Mouse (Mus musculus) limb, embryonic 12.5 days (tissue): ENCODE results near the gene Cdh23. TPM values are rescaled to one million over a fixed set of nuclear protein-coding genes. Genes with fewer than 3 reads are reported as not detected.

Experiments used
- ATAC-seq: fragments of 200-750 bp; cut with Nextera tagmentation; 2 replicates; pipeline ENCODE4 v1.8.0; 2017; ENCODE audit warnings: low read depth, moderate TSS enrichment; ENCODE audit not compliant: insufficient number of reproducible peaks, insufficient read depth, low FRiP score, low TSS enrichment
- H3K27ac ChIP-seq: fragments of 300-500 bp; sonication (generic); 2 replicates; pipeline ENCODE4 v1.5.1; 2016; ENCODE audit warnings: mild to moderate bottlenecking, moderate library complexity
- H3K27me3 ChIP-seq: fragments of 300-500 bp; sonication (generic); 2 replicates; pipeline ENCODE4 v1.6.1; 2016; ENCODE audit warnings: mild to moderate bottlenecking, moderate library complexity
- H3K36me3 ChIP-seq: fragments of 300-500 bp; sonication (generic); 2 replicates; pipeline ENCODE4 v1.6.1; 2016; ENCODE audit warnings: mild to moderate bottlenecking, moderate library complexity
- H3K4me1 ChIP-seq: fragments of 300-500 bp; sonication (generic); replicated peaks from 2 replicates; pipeline ENCODE4 v1.6.1; 2016
- H3K4me2 ChIP-seq: fragments of 300-500 bp; sonication (generic); 2 replicates; pipeline ENCODE4 v1.6.1; 2016; ENCODE audit warnings: mild to moderate bottlenecking, moderate library complexity
- H3K4me3 ChIP-seq: fragments of 300-500 bp; sonication (generic); replicated peaks from 2 replicates; pipeline ENCODE4 v1.5.1; 2016; ENCODE audit warnings: mild to moderate bottlenecking
- H3K9ac ChIP-seq: fragments of 300-500 bp; sonication (generic); replicated peaks from 2 replicates; pipeline ENCODE4 v1.6.1; 2016; ENCODE audit warnings: mild to moderate bottlenecking, moderate library complexity
- H3K9me3 ChIP-seq: fragments of 300-500 bp; sonication (generic); 2 replicates; pipeline ENCODE4 v1.6.1; 2016; ENCODE audit warnings: mild to moderate bottlenecking, moderate library complexity
- WGBS: fragments of 180-500 bp; shearing (Covaris S2); methylation state at CpG from one replicate; pipeline ENCODE4 v1.1.7; 2016; 5-methylcytosine and 5-hydroxymethylcytosine counted together
- polyA plus RNA-seq: library from polyadenylated mRNA; unstranded; fragments of >200 nt; fragmentation: Nextera tagmentation; extraction: Ambion mirVana; gene quantifications from 2 replicates; pipeline ENCODE4 v1.2.1, GENCODE M21; 2016

Gene Cdh23
- polyA plus RNA-seq, 1 experiment from 2014 or later = 0.34 TPM

DNA sequence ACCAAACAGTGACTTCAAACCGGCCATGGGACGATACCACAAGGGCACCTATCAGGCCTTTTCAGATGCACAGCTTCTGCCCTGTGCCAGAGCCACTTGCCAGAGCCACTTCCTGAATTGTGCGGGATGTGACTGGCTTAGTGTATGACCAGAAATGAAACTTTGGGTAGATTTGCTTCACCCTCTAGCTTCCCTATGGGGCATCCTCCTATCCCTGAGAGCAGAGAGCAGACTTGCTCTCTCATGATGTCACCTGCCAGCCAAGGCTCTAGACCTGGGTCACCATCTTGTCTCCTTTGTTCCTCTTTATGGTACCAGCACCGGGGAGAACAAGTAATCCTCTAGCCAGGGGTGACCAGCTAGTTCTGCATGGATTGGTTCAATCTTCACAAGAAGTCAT, 10.0 kb upstream of the Cdh23 start:
- H3K27ac ChIP-seq = no peak overlapping the region
- H3K9me3 ChIP-seq = no peaks in the 10 kb centered on the region
- 0 out of 2 replicates have a peak, but pooled peaks cover 3% of the 10 kb centered on the region for H3K27me3 ChIP-seq
- H3K4me3 ChIP-seq = no peak overlapping the region
- no peak overlapping the region for H3K9ac ChIP-seq
- H3K4me1 ChIP-seq = no peaks in the 10 kb centered on the region
- ATAC-seq = no peak
- WGBS = 84% methylated on average over 4 of the region's 4 CpGs
- H3K4me2 ChIP-seq = no peak overlapping the region
- H3K36me3 ChIP-seq = no peaks in the 10 kb centered on the region

DNA sequence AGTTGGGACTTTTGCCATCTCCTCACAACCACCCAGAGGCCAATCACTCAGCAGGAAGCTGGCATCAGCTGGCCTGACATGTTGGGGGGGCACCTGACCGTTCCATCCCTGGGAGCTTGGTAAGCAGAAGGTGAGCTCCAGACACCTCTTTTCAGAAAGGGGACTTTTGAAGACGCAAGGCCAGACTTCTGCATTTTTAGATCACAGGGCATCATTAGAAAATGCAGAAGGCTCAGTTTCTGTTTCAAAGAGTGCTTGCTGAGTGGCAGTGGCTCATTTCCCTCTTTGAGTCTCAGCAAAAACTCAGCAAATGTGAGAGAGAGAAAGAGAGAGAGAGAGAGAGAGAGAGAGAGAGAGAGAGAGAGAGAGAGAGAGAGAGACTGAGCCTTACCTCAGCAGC, 8.8 kb upstream of the Cdh23 start:
- Histone ChIP-seq H3K9ac (no peak overlapping the region), H3K4me1 (no peaks in the 10 kb centered on the region), H3K9me3 (no peaks in the 10 kb centered on the region), H3K27me3 (0 out of 2 replicates have a peak, but pooled peaks cover 3% of the 10 kb centered on the region), H3K4me3 (no peak overlapping the region), H3K27ac (no peak overlapping the region), H3K36me3 (no peaks in the 10 kb centered on the region), H3K4me2 (no peak overlapping the region)
- 72% methylated on average over 2 of the region's 2 CpGs for WGBS
- no peak for ATAC-seq

DNA sequence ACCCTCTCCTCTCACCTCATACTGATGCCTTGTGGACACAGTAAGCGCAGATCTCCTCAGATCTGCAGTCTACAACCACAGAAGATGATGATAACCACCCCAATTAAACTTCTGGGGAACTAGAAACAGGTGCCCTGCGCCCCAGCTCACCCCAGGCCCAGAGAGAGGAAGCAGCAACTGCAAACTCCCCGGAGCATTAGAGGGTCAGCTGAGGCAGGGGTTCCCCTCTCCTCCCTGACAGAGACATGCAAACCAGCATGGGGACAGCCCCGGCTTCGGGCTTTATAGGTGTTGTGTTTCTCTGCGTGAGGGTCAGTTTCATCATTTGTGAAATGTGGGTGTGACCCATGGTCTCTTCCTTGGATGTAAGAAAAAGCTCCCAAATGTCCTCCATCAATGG, 1.5 kb upstream of the Cdh23 start:
- Histone ChIP-seq H3K9ac (no peak overlapping the region), H3K27ac (no peak overlapping the region), H3K27me3 (peaks cover 14% of the 10 kb centered on the region), H3K4me3 (no peak overlapping the region), H3K4me2 (no peak overlapping the region), H3K9me3 (no peaks in the 10 kb centered on the region), H3K4me1 (no peaks in the 10 kb centered on the region), H3K36me3 (no peaks in the 10 kb centered on the region)
- no peak for ATAC-seq
- WGBS = 82% methylated on average over 6 of the region's 6 CpGs

DNA sequence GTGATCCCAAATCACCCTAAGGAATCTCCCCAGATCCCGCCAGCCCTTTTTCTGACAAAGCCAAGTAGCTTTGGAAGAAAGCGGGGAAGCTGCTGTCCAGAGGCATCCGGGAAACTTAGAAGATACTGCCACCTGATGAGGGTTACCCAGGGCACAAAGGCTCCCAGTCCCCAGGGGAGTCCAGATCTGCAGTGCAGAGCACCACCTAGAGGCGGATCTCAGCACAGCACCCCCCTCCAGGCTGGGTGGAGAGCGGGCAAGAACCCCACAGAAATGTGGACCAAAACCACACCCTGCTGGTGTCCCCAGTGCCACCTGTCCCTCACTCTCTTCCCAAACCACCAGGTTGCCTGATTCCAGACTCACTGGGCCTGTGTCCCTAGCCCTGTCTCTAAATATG, 685 bp upstream of the Cdh23 start:
- ATAC-seq = 0 out of 2 replicates have a peak, but pooled peaks have one; percentile 21
- Histone ChIP-seq H3K27ac (no peak overlapping the region), H3K27me3 (peaks cover 15% of the 10 kb centered on the region), H3K4me1 (peaks cover under 1% of the 10 kb centered on the region; the same call in 1 of the 2 replicates), H3K4me2 (no peak overlapping the region), H3K9me3 (no peaks in the 10 kb centered on the region), H3K36me3 (no peaks in the 10 kb centered on the region), H3K4me3 (no peak overlapping the region), H3K9ac (no peak overlapping the region)
- WGBS = 12% methylated on average over 5 of the region's 5 CpGs

DNA sequence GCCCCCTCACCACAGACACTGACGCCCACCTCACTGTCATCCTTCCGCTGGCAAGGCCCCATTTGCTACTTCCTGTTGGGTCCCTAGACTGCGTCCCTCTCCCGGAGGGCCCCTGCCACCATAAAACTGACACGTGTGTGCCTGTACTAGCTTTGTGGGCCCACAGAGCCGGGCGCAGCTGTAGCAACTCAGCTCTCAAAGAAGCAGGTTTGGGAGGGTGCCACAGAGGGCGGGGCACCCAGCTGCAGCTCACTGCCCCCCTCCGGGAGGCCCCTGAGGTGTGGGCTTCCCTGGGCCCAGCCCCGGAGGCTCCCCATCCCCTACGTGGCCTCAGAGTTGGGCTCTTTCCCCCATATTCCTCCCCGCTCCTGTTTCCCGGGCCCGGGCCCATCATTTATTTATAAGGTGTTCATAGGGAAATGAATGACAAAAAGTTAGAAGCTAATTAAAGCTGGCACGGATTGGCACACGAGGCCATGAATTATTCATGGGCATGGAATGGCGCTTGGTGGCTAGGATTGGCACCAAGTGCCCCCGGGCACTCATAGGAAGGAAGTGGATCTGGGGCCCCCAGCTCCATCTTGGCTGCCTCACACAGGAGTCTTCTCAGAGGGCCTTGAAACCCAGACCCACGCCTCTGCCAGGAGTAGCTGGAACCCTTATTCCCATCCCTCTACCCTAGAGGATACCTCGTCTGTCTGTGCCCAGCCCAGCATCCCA, 4.5 kb downstream of the Cdh23 start:
- H3K9ac ChIP-seq = no peak overlapping the region
- ATAC-seq = no peak
- H3K4me3 ChIP-seq = no peak overlapping the region
- peaks cover 41% of the 10 kb centered on the region for H3K27me3 ChIP-seq
- no peak overlapping the region for H3K4me2 ChIP-seq
- H3K36me3 ChIP-seq = no peaks in the 10 kb centered on the region
- 61% methylated on average over 20 of the region's 20 CpGs for WGBS
- no peaks in the 10 kb centered on the region for H3K9me3 ChIP-seq
- no peak overlapping the region for H3K27ac ChIP-seq
- H3K4me1 ChIP-seq = peaks cover 12% of the 10 kb centered on the region

DNA sequence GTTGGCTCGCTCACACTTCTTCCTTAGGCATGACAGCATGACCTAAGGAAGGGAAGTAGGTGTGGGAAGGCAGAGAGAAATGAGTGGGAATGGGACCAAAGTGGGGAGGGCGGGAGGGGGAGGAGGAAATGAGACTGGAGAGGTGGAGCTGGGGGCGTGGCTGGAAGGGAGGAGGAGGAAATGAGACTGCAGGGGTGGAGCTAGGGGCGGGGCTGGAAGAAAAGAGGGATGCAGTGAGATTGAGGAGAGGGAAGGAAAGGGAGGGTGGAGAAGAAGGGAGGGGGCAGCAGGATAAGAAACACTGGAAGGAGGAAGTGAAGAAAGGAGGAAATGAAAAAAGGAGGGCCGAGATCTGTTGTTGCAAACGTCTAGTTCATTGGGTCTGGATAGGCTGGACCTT, 5.3 kb downstream of the Cdh23 start:
- no peak overlapping the region for H3K4me2 ChIP-seq
- no peaks in the 10 kb centered on the region for H3K36me3 ChIP-seq
- H3K9ac ChIP-seq = no peak overlapping the region
- 49% methylated on average over 6 of the region's 6 CpGs for WGBS
- H3K9me3 ChIP-seq = no peaks in the 10 kb centered on the region
- ATAC-seq = no peak
- no peak overlapping the region for H3K4me3 ChIP-seq
- H3K27me3 ChIP-seq = peaks cover 50% of the 10 kb centered on the region
- peaks cover 21% of the 10 kb centered on the region for H3K4me1 ChIP-seq
- no peak overlapping the region for H3K27ac ChIP-seq

DNA sequence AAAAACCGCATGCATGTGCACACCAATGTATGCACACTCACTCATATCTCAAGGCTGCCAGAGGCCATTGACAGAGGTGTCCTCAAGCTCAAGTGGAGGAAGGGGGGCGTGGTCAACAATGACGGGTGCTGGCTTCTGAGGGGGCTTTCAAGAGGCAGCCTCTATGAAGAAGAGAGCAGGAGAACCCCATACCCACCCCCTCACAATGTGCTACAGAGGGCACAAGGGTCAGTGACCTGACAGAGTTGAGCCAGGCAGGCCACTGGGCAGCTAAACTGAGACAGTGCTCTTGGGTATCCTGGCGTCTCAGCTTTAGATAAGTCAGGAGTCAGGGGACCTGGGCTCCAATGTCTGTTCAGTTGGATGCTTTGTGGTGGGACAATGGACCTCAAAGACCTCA, 6.9 kb downstream of the Cdh23 start:
- ATAC-seq = no peak
- WGBS = 79% methylated on average over 4 of the region's 4 CpGs
- no peak overlapping the region for H3K27ac ChIP-seq
- H3K36me3 ChIP-seq = no peaks in the 10 kb centered on the region
- H3K4me2 ChIP-seq = no peak overlapping the region
- H3K4me1 ChIP-seq = peaks cover 25% of the 10 kb centered on the region
- H3K9me3 ChIP-seq = no peaks in the 10 kb centered on the region
- H3K9ac ChIP-seq = no peak overlapping the region
- H3K27me3 ChIP-seq = peaks cover 65% of the 10 kb centered on the region
- H3K4me3 ChIP-seq = no peak overlapping the region

DNA sequence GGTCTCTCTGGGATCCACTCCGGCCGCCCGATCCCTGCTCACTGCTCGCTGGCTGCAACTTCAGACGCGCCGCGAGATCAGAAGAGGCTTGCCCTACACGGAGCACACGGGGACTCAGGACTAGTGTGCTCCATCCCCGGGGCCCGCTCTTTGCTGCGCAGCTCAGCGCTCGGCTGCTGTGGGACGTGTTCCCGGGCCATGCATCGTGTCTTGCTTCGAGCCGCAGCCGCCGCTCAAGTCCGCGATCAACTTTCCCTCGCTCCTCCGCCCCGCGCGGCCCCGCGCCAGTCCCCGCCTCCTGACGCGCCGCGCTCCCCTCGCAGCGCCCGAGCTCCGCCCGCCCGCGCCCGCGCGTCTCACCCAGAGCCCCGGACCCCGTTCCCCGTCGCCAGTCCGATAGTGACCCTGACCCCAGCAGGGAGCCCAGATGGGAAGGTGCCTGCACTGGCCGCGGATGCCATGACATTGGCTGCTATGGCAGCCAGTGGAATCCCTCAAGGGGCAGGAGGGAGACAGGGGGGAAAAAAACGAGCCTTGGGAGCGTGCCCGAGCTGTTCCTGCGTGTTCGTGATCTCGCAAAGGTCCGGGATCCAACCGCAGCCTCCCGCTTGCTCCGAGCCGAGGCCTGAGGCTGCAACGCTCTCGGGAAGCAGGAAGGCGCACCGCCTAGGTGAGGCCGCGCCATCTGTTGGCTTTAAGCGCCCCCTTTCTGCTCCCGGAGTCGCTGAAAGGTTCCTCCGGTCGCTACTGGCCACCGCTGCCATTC, 9.1 kb downstream of the Cdh23 start:
- peaks cover 85% of the 10 kb centered on the region for H3K27me3 ChIP-seq
- H3K36me3 ChIP-seq = no peaks in the 10 kb centered on the region
- H3K27ac ChIP-seq = no peak overlapping the region
- no peaks in the 10 kb centered on the region for H3K9me3 ChIP-seq
- H3K9ac ChIP-seq = peak overlapping the region; percentile 70
- ATAC-seq = peak; percentile 39
- WGBS = under 1% methylated on average over 76 of the region's 76 CpGs
- H3K4me2 ChIP-seq = peak overlapping the region; percentile 100
- H3K4me3 ChIP-seq = peak overlapping the region; percentile 58
- H3K4me1 ChIP-seq = peaks cover 25% of the 10 kb centered on the region

DNA sequence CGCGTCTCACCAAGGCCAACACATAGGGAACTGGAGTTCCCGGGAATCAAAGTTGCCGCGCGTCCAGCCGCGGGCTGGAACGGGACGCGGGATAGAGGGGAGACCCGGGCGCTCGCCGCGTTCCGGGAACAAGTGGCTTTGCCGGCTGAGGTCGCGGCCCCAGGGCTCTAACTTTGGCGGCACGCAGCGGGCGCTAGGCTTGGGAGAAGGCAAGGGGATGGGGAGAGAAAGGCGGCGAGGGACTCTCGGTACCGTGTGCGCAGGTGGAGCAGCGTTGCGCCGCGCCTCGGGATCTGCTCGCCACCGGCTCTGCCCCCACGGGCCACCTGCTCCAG, 9.7 kb downstream of the Cdh23 start:
- ATAC-seq = no peak
- peak overlapping the region; percentile 100 for H3K4me2 ChIP-seq
- peaks cover 86% of the 10 kb centered on the region for H3K27me3 ChIP-seq
- peaks cover 21% of the 10 kb centered on the region for H3K4me1 ChIP-seq
- peak overlapping the region; percentile 58 for H3K4me3 ChIP-seq
- under 1% methylated on average over 37 of the region's 37 CpGs for WGBS
- H3K9me3 ChIP-seq = no peaks in the 10 kb centered on the region
- no peak overlapping the region for H3K27ac ChIP-seq
- H3K9ac ChIP-seq = peak overlapping the region; percentile 70; the same call in 1 of the 2 replicates
- no peaks in the 10 kb centered on the region for H3K36me3 ChIP-seq

DNA sequence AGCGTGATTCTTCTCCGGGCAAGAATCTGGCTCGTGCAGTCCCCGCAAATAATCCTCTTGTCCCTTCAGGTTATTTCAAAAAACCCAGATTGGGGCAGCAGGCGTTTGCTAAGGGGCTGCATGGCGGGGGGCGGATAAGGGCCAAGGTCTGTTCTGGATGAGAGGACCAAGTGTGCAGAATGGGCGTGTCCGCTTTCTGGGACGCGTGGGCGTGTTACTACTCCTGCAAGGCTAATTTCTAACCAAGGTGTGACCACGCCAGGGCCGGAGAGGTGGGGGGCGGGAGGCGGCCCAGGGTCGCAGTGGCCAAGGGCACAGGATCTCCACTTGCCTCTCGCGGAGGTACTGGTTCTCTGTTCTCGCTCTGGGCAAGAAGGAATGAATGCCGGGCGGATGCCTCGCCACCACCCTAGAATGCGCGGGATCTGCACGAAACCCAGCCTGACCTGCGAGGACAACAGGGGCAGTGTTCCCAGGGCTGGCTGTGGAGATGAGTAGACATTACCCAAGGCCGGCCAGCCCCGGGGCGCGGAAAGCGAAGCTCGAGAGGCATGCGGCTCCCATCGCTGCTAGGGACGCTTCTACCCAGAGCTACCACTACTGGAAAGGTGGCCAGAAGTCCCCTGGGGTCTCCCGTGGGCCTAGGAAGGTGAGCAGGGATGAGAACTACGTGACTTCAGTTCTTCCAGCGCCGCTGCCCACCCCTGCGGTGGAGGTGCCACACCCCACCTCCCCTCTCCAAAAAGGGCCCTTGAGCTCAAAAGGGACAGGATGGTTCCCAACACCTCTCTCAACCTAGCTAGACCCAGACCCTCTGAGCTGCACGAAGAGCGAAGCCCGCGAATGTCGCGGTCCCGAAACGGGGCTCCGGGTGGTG, 10.3 kb downstream of the Cdh23 start:
- Histone ChIP-seq H3K27me3 (peaks cover 84% of the 10 kb centered on the region), H3K27ac (no peak overlapping the region), H3K9me3 (no peaks in the 10 kb centered on the region), H3K4me1 (peaks cover 15% of the 10 kb centered on the region), H3K9ac (peak overlapping the region; percentile 70; the same call in 1 of the 2 replicates), H3K36me3 (no peaks in the 10 kb centered on the region), H3K4me3 (peak overlapping the region; percentile 58), H3K4me2 (peak overlapping the region; percentile 100)
- no peak for ATAC-seq
- 4% methylated on average over 50 of the region's 50 CpGs for WGBS

DNA sequence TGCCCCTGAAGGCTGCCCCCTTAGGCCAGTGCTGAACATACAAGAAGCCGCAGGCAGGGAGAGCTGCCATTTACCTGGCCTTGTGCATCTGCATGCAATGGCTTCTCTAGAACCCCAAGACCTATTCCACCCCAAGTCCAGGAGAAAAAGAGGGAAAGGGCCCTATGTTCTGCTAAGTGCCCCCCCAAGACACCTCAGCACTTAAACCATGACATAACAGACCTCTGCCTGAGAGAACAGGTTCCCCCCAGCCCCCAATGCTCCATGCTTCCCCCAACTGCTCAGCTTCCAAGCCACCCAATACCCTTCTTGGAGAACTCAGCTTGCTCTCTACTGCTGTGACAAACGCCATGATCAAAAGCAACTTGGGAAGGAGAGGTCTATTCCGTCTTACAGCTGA, 17.4 kb downstream of the Cdh23 start:
- WGBS = 75% methylated on average over 3 of the region's 3 CpGs
- Histone ChIP-seq H3K9ac (no peak overlapping the region), H3K4me3 (no peak overlapping the region), H3K36me3 (no peaks in the 10 kb centered on the region), H3K4me1 (no peaks in the 10 kb centered on the region), H3K27ac (no peak overlapping the region), H3K4me2 (no peak overlapping the region), H3K9me3 (no peaks in the 10 kb centered on the region), H3K27me3 (peaks cover 29% of the 10 kb centered on the region)
- ATAC-seq = no peak
